Mouse (Mus musculus): Measurements from ENCODE around the gene Rnd2. TPM values are rescaled to one million over a fixed set of nuclear protein-coding genes. Genes with fewer than 3 reads are reported as not detected.
"Not testable (repeated sequence)": the region's sequence is repeated elsewhere in the genome, so short reads cannot be mapped to it uniquely, and the experiment has no call there.

Rnd2 gene
- total RNA-seq (2021), result 8.1 and 11.1 TPM in 2 replicates
- long read RNA-seq, transcript Rnd2-201 (5 exons, 1,394 nt), result major isoform, 30 of 31 reads
- long read RNA-seq, partial matches to known transcripts, result 0 of 31 reads
- long read RNA-seq, other reads (novel, unspliced or antisense), result 1 of 31 reads

DNA sequence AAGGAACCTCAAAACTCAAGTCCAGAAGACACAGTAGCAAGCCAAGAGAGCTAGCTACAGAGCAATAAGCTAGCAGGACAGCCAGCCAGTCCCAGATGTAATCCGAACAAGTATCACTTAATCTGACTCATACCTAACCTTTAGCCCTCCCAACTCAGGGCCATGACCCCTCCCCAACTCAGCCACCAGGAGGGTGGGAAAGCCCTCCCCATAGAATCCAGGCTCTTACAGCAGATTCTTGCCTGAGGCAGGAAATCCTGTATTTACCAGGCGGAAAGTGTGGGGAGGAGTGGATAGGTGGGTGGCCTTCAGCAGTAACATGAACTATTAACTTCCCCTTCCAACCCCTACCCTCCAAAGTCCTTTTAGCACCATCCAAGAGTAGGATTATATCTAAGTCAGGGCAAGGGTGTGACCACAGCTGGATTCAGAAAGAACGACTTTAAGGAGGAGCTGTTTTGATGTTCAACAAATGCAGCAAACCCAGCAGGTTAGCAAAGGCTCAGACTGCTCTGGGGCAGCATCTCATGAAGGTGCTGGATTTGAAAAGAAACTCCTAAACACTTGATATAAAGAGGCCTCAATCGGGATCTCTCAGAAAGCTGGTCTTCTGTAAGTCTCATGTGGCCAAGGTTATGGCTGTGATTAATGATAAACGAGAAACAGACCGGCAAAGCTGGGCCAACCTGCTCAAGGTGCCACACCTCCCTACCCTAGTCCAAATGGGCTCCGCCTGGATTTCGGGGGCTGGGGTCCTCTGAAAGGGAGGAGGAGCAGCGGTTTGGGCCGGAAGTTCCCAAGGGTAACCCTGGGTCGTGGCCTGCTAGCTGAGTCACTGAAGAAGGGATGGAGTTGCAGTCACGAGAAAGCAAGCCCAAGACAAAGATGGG, at the start of gene Rnd2:
Gene Rnd2, plus strand, starts transcription at position 789 of the 890 bp plus-strand sequence.
- DNase-seq, result no peak

DNA sequence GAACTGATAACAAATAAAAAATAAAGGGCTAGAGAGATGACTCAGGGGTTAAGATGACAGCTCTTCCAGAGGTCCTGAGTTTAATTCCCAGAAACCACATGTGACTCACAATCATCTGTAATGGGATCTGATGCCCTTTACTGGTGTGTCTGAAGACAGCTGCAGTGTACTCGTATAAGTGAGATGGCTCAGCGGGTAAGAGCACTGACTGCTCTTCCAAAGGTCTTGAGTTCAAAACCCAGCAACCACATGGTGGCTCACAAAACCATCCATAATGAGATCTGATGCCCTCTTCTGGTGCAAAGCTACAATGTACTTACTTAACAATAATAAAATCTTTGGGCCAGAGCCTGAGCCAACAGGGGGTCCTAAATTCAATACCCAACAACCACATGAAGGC, 49.5 kb upstream of the Rnd2 start:
- DNase-seq, result no peak

DNA sequence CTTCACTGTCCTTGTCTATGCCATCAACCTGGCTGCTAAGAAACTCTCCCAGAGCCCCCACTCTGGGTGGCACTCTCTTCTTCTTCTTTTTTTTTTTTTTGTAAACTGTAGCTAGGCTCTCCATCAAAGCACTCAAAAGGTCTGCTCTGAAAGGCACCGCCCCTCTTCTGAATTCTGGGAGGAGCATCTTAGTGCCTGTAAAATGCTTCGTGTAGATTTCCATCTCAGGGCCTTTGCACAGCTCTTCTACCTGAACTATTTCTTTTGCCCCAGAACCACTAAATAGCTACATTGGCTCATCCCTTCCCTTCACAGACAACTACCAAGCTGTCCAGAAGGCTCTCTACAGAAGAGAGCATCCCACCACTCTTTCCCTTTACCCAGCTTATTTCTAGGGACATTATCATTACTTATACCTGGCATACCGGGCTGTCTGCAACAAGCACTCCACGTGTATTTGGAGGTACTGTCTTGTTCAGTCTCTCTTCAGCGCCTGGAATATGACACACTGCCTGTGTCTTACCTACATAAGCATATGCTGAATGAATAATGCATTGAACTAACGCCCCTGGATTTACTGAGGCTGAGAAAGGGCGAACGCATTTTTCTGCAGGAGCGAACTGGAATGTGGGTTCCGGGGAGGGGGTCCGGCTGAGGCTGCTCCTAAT, 48.2 kb upstream of the Rnd2 start:
- no peak for DNase-seq

DNA sequence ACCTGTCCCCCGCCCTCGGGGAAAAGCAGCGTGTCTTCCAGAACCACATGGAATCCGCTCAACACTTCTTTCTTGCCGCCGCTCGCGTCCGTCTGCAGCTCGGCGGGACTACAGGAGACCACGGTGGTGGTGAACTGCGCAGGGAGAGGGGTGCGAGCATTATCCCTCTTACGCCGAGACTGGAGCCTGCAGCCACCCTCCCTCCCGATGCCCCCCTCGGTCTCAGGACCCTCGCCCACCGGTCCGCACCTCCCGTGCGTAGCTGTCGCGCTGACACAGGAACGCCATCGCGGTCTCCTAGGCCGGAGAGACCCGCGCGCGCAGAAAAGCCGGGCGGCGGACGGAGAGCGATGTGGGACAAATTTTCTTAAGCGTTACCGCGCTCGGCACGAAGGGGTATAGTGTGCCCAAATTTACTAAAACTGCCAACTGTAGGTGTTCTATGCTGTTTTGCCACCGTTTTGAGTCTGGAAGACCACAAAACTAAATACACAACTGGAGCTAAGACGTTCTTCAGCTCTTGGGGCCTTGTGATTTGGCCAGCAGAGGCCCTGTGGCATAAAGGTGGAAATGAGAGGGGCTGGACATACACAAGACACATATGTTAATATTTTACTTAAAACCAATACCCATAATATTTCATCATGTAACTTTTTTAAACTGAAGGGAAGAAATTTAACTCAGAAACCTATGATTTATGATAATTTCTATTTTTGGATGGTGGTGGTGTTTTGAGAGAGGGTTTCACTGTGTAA, 47.5 kb upstream of the Rnd2 start, which contains the start of gene Aarsd1:
Gene Aarsd1, minus strand, starts transcription at position 515 of the 755 bp plus-strand sequence.
- DNase-seq, result peak; percentile 90

DNA sequence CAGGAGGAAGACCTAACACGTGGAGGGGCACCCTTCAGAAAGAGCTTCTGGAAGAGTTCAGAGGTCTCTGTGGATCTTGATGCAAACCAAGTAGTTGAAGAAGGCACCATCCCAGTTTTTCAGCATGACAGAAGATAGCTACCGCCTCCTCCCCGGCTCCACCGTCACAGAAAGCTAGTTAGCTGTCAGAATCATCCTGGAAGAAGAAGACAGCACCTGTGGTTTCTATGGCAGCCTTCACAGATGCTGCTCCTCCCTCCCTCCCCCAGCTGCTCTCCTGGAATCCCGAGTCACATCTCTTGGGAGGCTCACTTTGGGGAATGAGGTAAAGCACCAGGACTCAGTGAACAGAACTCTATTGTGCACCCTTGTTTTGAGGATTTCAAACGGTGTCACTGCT, 45.8 kb upstream of the Rnd2 start:
- DNase-seq, result no peak

DNA sequence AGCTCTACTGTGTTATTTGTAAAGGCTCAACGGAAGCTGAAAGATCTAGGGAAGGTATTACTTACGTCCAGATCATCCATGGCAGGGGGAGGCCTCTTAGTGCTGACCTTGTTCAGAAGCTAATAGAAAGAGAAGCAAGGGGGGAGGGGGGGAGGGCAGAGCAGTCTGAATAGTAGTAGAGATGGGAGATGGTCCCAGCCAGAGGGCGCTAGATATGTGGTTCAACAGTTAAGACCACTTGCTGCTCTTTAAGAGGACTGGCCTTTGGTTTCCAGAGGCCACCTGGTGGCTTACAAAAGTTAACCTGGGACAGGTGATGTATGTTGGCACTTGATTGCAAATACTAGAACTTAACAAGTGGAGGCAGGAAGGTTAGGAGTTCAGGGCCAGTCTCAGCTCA, 45.2 kb upstream of the Rnd2 start:
- DNase-seq, result no peak

DNA sequence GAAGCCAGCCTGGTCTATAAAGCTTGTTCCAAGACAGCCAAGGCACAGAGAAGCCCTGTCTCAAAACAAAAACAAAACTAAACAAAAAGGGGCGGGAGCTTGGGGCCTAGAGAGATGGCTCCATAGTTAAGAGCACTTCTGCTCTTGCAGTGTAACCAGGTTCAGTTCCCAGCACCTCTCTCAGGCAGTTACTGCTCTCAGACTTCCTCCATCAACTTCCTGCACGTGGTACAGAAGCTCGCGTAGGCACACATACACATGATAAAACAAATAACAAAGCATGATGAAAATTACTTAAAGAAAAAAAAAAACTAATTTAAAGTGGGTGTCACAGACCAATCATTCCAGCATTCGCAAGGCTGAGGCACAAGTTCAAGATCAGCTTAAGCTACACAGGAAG, 44.7 kb upstream of the Rnd2 start:
- DNase-seq, result no peak

DNA sequence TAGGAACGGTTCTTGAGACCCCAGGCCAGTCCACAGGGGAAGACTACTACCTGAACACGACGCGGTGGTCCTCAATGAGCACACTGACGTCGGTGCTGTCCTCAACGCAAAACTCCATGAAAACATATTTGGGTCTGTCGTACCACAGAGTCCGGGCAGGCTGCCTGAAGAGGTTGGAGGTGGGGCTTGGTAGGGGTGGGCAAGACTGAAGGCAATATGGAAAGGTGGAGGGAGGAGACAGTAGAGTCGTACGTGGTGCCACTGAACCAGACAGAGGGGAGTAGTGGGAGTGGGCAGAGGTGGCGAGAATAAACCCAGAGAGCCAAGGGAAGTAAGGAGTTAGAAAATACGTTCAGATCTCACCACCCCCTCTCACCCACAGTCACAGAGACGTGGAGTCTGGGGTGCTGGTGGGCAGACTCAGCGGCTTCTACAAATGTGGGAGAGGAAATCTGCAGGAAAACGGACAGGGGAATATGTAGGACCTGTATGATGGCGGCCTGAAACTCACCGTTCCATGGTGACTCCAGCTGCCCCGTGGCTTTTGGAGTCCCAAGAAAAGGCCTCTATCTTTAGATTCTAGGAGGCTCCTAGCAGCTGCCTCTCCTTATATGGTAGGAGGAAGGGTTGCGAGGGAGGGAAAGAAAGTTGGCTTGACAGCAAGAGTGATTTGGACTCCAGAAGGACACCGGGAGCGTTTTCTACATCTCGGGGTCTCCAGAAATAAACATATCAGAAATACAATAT, 40.5 kb upstream of the Rnd2 start, which contains the start of gene Gm27029:
Gene Gm27029, minus strand, starts transcription at position 692 of the 747 bp plus-strand sequence.
- DNase-seq, result no peak

DNA sequence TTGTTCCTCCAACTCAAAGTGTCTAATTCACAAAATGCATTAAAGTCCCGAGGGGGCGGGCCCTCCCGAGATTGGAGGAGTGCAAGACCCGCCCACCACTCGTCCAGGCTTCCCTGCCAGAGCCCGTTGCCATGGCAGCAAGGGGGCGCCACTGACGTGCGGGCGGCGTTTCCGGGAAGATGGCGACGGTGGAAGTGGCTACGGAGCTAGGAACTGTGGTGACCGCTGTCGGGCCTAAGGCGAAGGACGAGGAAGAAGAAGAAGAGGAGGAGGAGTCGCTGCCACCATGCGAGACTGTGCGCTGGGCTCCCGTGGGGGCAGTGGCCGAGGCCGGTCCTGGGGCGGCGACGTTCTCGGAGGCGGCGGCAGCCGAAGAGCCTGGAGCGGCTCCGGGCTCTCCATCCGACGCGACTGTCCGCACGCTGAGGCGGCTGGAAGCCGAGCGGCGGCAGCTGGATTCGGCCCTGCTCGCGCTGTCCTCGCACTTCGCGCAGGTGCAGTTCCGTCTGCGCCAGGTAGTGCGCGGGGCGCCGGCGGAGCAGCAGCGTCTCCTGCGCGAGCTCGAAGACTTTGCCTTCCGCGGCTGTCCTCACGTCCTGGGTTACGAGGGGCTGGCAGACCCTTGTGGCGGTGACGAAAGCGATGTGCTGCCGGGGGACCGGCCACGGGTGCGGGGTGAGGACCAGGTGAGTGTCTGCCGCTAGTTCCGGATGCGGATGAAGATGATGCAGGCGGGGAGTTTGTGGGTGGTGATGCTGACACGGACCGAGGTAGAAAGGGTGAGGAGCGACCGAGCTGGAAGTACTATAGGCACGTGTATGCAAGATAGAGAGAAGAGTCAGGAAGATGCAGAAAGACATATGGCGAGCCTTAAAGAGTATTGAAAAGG, 39.6 kb upstream of the Rnd2 start, which contains the start of the genes Rundc1 and Ptges3l:
Gene Rundc1, plus strand, starts transcription at position 161 of the 889 bp plus-strand sequence.
Gene Ptges3l, minus strand, starts transcription at position 409 of the 889 bp plus-strand sequence.
- peak; percentile 99 for DNase-seq

DNA sequence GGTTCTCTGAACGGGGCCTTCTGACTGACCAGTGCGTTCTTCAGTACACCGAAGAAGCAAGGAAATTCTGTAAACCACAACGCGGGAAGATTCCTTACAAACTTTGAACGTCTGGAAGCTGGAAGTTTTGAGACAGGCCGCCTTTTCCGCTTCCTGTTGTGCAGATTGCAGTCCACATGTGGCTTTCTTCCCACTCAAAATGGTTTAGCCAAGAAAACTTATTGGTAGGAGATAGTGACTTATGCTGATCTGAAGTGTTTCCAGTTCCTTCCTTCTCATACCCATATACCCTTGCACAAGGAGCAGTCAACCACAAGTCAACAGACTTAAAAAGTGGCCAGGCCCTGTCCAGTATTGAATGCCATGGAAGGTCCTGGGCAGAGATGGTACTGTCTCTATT, 38.6 kb upstream of the Rnd2 start:
- DNase-seq, result no peak

DNA sequence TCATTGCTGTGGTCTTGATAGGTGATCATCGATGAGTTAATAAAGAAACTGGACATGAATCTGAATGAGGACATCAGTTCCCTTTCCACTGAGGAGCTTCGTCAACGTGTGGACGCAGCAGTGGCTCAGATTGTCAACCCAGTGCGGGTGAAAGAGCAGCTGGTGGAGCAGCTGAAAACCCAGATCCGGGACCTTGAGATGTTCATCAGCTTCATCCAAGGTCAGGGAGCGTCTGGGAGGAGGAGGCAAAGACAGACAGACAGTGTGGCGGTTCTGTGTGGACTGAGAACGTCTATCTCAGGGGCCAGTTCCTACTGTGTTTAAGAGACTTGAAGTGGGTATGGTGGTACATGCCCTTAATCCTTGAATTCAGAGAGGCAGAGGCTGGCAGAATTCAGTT, 33.5 kb upstream of the Rnd2 start:
- DNase-seq, result no peak

DNA sequence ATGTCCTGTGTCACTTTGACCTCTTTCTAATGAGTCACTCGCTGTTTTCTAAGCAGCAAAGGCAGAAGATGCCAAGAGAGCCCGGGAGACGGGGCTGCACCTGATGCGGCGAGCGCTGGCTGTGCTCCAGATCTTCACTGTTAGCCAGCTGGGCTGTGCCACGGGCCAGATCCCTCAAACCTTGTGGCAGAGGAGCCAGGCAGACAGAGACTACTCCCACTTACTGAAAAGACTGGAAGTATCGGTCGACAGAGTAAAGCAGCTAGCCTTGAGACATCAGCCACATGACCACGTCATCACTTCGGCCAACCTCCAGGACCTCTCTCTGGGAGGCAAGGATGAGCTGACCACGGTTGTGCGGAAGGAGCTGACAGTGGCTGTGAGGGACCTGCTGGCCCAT, 31.4 kb upstream of the Rnd2 start:
- DNase-seq, result no peak

DNA sequence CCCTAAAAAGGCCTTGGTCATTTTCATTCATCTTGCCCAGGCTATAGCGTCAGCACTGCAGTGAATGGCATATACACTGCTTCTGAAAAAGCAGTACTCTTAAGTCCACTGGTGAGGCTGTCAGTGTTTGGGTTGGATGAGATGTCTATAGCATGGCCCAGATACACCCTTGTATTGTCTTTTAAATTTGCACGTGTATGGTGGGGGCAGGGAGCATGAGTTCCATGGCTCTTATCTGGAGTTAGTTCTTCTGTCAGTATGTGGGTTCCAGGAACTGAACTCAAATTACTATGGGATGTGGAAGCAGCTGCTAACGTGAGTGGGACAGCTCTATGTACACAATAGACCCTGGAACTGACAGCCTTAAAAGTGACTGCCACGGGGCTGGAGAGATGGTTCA, 29.0 kb upstream of the Rnd2 start:
- DNase-seq, result no peak

DNA sequence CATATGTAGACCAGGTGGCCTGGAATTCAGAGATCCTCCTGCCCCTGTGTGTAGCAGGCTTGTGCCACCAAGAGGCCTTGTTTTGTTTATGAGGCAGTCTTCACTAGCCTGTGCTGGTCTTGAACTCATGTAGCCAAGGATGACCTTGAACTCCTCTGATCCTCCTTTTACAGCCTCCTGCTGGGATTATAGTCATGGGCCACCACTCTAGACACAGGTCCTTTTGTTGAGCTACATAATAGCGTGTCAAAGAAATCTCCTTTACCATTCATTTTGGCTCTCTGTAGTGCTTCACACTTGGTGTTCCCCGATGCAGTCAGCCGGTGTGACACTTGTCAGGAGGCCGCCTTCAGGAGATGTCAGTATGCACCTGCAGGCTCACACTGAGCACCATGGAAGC, 27.9 kb upstream of the Rnd2 start:
- no peak for DNase-seq

DNA sequence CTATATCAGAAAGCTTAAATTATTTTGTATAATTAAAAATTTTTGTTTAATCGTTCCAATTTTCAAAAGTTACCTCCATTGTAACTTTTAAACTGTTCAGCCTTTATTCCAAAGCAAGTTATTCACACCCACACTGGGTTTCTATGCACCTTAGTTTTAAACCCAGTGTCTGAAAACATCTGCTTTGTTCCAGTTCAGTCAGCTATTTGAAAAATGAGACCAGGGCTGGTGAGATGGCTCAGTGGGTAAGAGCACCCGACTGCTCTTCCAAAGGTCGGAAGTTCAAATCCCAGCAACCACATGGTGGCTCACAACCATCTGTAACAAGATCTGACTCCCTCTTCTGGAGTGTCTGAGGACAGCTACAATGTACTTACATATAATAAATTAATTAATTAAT, 26.8 kb upstream of the Rnd2 start:
- DNase-seq, result not testable (repeated sequence)

DNA sequence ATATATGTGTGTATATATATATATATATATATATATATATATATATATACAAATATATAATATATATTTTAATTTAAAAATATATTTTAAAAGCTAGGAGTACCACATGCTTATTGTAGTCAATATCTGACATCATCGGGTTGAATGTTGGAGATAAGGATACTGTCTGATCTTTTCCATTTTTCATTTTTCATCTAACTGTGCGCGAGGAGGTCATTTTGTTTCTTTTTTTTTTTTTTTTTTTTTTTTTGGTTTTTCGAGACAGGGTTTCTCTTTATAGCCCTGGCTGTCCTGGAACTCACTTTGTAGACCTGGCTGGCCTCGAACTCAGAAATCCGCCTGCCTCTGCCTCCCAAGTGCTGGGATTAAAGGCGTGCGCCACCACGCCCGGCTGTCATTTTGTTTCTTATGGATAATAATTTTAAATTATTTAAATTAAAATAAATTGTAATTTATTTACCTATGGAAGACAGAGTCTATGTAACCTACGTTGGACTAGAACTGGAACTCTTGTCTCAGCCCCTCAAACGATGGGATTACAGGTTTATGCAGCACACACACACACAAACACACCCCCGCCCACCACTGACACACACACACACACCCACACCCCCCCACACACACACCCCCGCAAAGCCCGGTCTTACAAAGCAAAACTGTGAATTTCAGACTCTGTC, 23.2 kb upstream of the Rnd2 start:
- DNase-seq, result not testable (repeated sequence)

DNA sequence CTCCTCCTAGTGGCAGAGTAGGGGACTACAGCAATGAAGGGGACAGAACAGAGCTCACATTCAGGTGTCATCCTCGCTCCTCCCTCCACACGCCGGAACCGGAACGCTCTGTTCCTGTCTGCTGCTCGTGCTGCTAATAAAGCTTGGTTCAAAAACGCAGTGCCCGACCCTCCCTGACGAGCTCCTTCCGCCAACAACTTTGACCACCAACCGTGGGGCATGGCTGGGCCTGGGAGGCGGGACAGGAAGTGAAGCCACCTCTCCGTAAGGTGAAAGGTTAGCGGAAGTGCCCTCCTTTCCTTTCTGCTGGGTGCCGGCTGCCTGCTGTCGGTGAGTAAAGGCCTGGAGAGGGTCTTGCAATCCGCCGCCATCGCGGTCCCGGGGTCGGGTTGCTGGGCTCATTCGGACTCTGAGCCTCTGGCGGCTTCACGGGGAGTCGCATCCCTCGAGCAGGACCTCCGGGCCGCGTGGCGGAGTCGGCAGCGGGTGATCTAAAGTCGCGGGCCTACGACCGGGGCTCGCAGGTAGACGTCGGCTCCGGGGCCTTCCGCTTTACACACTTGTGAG, 22.6 kb upstream of the Rnd2 start, which contains the start of gene Rpl27:
Gene Rpl27, plus strand, starts transcription at position 172 of the 567 bp plus-strand sequence.
- DNase-seq, result peak; percentile 92

DNA sequence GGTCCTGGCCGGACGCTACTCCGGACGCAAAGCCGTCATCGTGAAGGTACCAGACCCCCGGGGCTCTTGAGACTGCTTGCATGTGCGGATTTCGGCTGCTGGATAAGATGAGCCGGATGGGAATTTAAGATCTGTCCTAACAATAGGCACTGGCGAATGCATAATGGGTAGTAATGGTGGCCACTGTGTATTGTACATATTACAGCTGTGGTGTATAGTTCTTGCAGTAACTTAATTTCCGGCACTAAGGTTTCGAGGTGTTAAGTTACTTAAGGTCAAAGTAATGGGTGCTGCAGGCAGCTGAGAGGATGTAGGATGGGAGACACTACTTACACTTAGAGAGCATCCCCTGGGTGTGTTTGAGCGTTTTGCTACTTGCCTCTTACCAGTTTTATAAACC, 22.0 kb upstream of the Rnd2 start:
- DNase-seq, result no peak

DNA sequence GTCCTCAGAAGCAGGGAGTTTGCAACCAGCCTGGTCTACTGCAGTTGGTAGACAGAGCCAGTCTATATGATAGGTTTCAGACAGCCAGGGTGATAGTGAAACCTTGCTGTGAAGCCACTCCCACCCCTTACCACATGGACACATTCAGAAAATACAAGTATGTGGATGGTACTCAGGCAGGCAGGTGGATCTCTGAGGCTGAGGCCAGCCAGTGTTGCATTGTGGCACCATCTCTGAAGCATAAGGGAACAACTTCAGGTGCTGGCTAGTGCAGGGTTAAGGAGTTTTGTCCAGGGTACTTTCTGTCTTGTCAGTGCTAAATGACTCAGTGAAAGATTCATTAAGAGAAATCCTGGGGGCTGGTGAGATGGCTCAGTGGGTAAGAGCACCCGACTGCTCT, 18.5 kb upstream of the Rnd2 start:
- DNase-seq, result no peak

Data from adrenal gland, postnatal 25 days (tissue).